Mouse (Mus musculus): ENCODE measurements around the gene Rtkn2.
A peak's percentile ranks its signal among the peaks of the same experiment; 100 is the strongest.

Gene Rtkn2

GRCm38 (mm10) chr10:67979401-67980157, at the start of gene Rtkn2:
Gene Rtkn2 (plus strand): TSS chr10:67979570.
- DNase-seq (ENCODE audit: low read depth, low spot score): peak; percentile 97

GRCm38 (mm10) chr10:67931328-67931727, 48.0 kb upstream of the Rtkn2 start:
- no peak for DNase-seq (ENCODE audit: low read depth, low spot score)

GRCm38 (mm10) chr10:67932780-67933179, 46.6 kb upstream of the Rtkn2 start:
- DNase-seq (ENCODE audit: low read depth, low spot score): no peak

GRCm38 (mm10) chr10:67936944-67937343, 42.4 kb upstream of the Rtkn2 start:
- no peak for DNase-seq (ENCODE audit: low read depth, low spot score)

- no peak for DNase-seq (ENCODE audit: low read depth, low spot score)
These were observed 41.6 kb upstream of the Rtkn2 start for GRCm38 (mm10) chr10:67937775-67938174.

- DNase-seq (ENCODE audit: low read depth, low spot score): no peak
These were observed 39.8 kb upstream of the Rtkn2 start for GRCm38 (mm10) chr10:67939546-67939945.

- DNase-seq (ENCODE audit: low read depth, low spot score): no peak
These were observed 35.9 kb upstream of the Rtkn2 start for GRCm38 (mm10) chr10:67943513-67943912.

- no peak for DNase-seq (ENCODE audit: low read depth, low spot score)
These were observed 29.2 kb upstream of the Rtkn2 start for GRCm38 (mm10) chr10:67950059-67950748.

- DNase-seq (ENCODE audit: low read depth, low spot score): no peak
These were observed 27.7 kb upstream of the Rtkn2 start for GRCm38 (mm10) chr10:67951690-67952089.

GRCm38 (mm10) chr10:67955982-67956381, 23.4 kb upstream of the Rtkn2 start:
- no peak for DNase-seq (ENCODE audit: low read depth, low spot score)

GRCm38 (mm10) chr10:67959982-67960381, 19.4 kb upstream of the Rtkn2 start:
- no peak for DNase-seq (ENCODE audit: low read depth, low spot score)

- peak; percentile 52 for DNase-seq (ENCODE audit: low read depth, low spot score)
These were observed 16.9 kb upstream of the Rtkn2 start for GRCm38 (mm10) chr10:67962496-67962895.

GRCm38 (mm10) chr10:67964060-67964459, 15.3 kb upstream of the Rtkn2 start:
- no peak for DNase-seq (ENCODE audit: low read depth, low spot score)

GRCm38 (mm10) chr10:67965251-67965986, 14.0 kb upstream of the Rtkn2 start:
- DNase-seq (ENCODE audit: low read depth, low spot score): no peak

- DNase-seq (ENCODE audit: low read depth, low spot score): no peak
These were observed 13.3 kb upstream of the Rtkn2 start for GRCm38 (mm10) chr10:67966102-67966501.

- DNase-seq (ENCODE audit: low read depth, low spot score): no peak
These were observed 12.4 kb upstream of the Rtkn2 start for GRCm38 (mm10) chr10:67966983-67967382.

- peak; percentile 73 for DNase-seq (ENCODE audit: low read depth, low spot score)
These were observed 8.1 kb upstream of the Rtkn2 start for GRCm38 (mm10) chr10:67971166-67971796.

GRCm38 (mm10) chr10:67977271-67977670, 2.1 kb upstream of the Rtkn2 start:
- no peak for DNase-seq (ENCODE audit: low read depth, low spot score)

- no peak for DNase-seq (ENCODE audit: low read depth, low spot score)
These were observed 4.4 kb downstream of the Rtkn2 start for GRCm38 (mm10) chr10:67983776-67984175.

GRCm38 (mm10) chr10:67984271-67984943, 5.0 kb downstream of the Rtkn2 start:
- DNase-seq (ENCODE audit: low read depth, low spot score): peak; percentile 73

GRCm38 (mm10) chr10:67985100-67985499, 5.7 kb downstream of the Rtkn2 start:
- no peak for DNase-seq (ENCODE audit: low read depth, low spot score)
